Mouse (Mus musculus) liver, adult 2 months (tissue): ENCODE measurements around the gene Slc44a4.

Source experiments
- CTCF ChIP-seq: fragments of 200-500 bp; IDR thresholded peaks from 2 replicates; pipeline ENCODE4 v1.5.1; 2011; ENCODE audit warnings: low read depth, low read length, control low read depth
- POLR2A ChIP-seq: fragments of 200-500 bp; IDR thresholded peaks from 2 replicates; pipeline ENCODE4 v1.6.1; 2011; ENCODE audit warnings: low read length, control low read depth; ENCODE audit not compliant: insufficient read depth; ENCODE audit errors: extremely low read depth

DNA sequence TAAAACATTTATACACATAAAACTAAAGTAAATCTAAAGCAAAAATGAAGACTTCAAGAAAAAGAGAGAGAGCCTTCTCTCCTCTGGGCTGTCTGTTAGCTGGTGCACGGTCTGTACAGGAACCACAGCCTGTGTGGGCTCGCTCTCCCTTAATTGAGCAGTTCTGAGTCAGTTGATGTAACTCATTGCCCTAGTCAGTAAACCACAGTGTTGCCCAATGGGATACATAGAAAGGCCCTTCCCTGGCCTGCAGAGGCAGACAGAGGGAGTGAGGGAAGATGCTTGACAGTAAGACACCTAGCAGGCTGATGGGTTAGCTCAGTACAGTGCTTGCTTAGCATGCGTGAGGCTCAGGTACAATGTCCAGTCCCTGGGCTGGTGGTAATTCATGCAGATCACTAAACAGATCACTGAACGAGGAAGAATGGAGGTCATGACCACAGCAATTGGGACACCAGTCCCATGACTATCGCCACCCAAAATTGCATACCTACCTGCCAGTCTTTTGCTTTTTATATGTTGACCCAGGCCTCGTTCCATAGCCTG is 23.8 kb downstream of the Slc44a4 start:
- TF ChIP-seq CTCF (no peak), POLR2A (no peak)
